Mouse (Mus musculus): Measurements from ENCODE around the gene Gbx2.

GRCm38 (mm10) chr1:89919206-89919605 is 11.8 kb downstream of the Gbx2 start:
- TF ChIP-seq CTCF (IDR thresholded peaks at IDR 0.05; ENCODE audit: low read depth, low read length) (no peak), POLR2A (IDR thresholded peaks at IDR 0.05; ENCODE audit: insufficient read depth, low read length) (no peak), EP300 (IDR thresholded peaks at IDR 0.05; ENCODE audit: insufficient read depth, low read depth, low read length) (no peak)
